Mouse (Mus musculus): ENCODE measurements around the gene Slc35f1. TPM values are rescaled to one million over a fixed set of nuclear protein-coding genes. Genes with fewer than 3 reads are reported as not detected.
A peak's percentile ranks its signal among the peaks of the same experiment; 100 is the strongest.

Slc35f1 gene
- polyA plus RNA-seq, 1 experiment from 2014 or later, result 22.1 TPM

GRCm38 (mm10) chr10:52742671-52743379, 52.5 kb downstream of the Slc35f1 start:
- Histone ChIP-seq H3K4me2 (replicated peaks) (peak overlapping the region; percentile 44), H3K4me3 (peak overlapping the region; percentile 6), H3K27ac (peak overlapping the region; percentile 79), H3K27me3 (no peaks in the 10 kb centered on the region), H3K9ac (no peak overlapping the region; the same call in 1 of the 2 replicates), H3K9me3 (replicated peaks) (no peaks in the 10 kb centered on the region), H3K4me1 (peaks cover 16% of the 10 kb centered on the region), H3K36me3 (no peaks in the 10 kb centered on the region)
- WGBS, result 3% methylated on average over 10 of the region's 10 CpGs
- ATAC-seq (ENCODE audit: low FRiP score), result peak; percentile 99

- Histone ChIP-seq H3K4me3 (no peak overlapping the region), H3K9ac (no peak overlapping the region), H3K4me1 (peaks cover 21% of the 10 kb centered on the region), H3K9me3 (replicated peaks) (no peaks in the 10 kb centered on the region), H3K4me2 (replicated peaks) (no peak overlapping the region), H3K27me3 (no peaks in the 10 kb centered on the region), H3K27ac (peak overlapping the region; percentile 79; the same call in 1 of the 2 replicates), H3K36me3 (no peaks in the 10 kb centered on the region)
- ATAC-seq (ENCODE audit: low FRiP score), result no peak
- WGBS, result 78% methylated on average over 3 of the region's 3 CpGs
These were observed 53.5 kb downstream of the Slc35f1 start for GRCm38 (mm10) chr10:52743831-52744230.

- Histone ChIP-seq H3K4me3 (no peak overlapping the region), H3K9ac (no peak overlapping the region), H3K9me3 (replicated peaks) (no peaks in the 10 kb centered on the region), H3K27me3 (no peaks in the 10 kb centered on the region), H3K27ac (no peak overlapping the region), H3K4me1 (peaks cover 14% of the 10 kb centered on the region), H3K4me2 (replicated peaks) (no peak overlapping the region), H3K36me3 (no peaks in the 10 kb centered on the region)
- WGBS, result 52% methylated on average over 4 of the region's 4 CpGs
- ATAC-seq (ENCODE audit: low FRiP score), result peak; percentile 77
These were observed 57.8 kb downstream of the Slc35f1 start for GRCm38 (mm10) chr10:52748028-52748597.

- H3K9me3 ChIP-seq (replicated peaks), result no peaks in the 10 kb centered on the region
- no peaks in the 10 kb centered on the region for H3K36me3 ChIP-seq
- no peaks in the 10 kb centered on the region for H3K27me3 ChIP-seq
- ATAC-seq (ENCODE audit: low FRiP score), result no peak
- no peak overlapping the region for H3K27ac ChIP-seq
- no peak overlapping the region for H3K9ac ChIP-seq
- no peaks in the 10 kb centered on the region for H3K4me1 ChIP-seq
- no peak overlapping the region for H3K4me3 ChIP-seq
- H3K4me2 ChIP-seq (replicated peaks), result no peak overlapping the region
- 59% methylated on average over 13 of the region's 13 CpGs for WGBS
These were observed 65.8 kb downstream of the Slc35f1 start for GRCm38 (mm10) chr10:52755949-52756679.

- Histone ChIP-seq H3K27me3 (no peaks in the 10 kb centered on the region), H3K9me3 (replicated peaks) (no peaks in the 10 kb centered on the region), H3K4me3 (no peak overlapping the region), H3K27ac (no peak overlapping the region), H3K9ac (no peak overlapping the region), H3K4me2 (replicated peaks) (no peak overlapping the region), H3K36me3 (no peaks in the 10 kb centered on the region), H3K4me1 (no peaks in the 10 kb centered on the region)
- WGBS, result 81% methylated on average over 4 of the region's 4 CpGs
- ATAC-seq (ENCODE audit: low FRiP score), result no peak
These were observed 67.3 kb downstream of the Slc35f1 start for GRCm38 (mm10) chr10:52757496-52758260.

GRCm38 (mm10) chr10:52758589-52758988, 68.3 kb downstream of the Slc35f1 start:
- no peak overlapping the region for H3K4me2 ChIP-seq (replicated peaks)
- ATAC-seq (ENCODE audit: low FRiP score), result peak; percentile 40; the same call in 1 of the 2 replicates
- no peaks in the 10 kb centered on the region for H3K4me1 ChIP-seq
- H3K27ac ChIP-seq, result no peak overlapping the region
- no peaks in the 10 kb centered on the region for H3K27me3 ChIP-seq
- WGBS, result 41% methylated on average over 4 of the region's 4 CpGs
- H3K4me3 ChIP-seq, result no peak overlapping the region
- H3K9me3 ChIP-seq (replicated peaks), result no peaks in the 10 kb centered on the region
- no peak overlapping the region for H3K9ac ChIP-seq
- H3K36me3 ChIP-seq, result no peaks in the 10 kb centered on the region

- WGBS, result 95% methylated on average over 1 of the region's 1 CpGs
- no peaks in the 10 kb centered on the region for H3K36me3 ChIP-seq
- H3K9me3 ChIP-seq (replicated peaks), result no peaks in the 10 kb centered on the region
- no peaks in the 10 kb centered on the region for H3K4me1 ChIP-seq
- no peak for ATAC-seq (ENCODE audit: low FRiP score)
- no peak overlapping the region for H3K4me3 ChIP-seq
- H3K27me3 ChIP-seq, result no peaks in the 10 kb centered on the region
- no peak overlapping the region for H3K4me2 ChIP-seq (replicated peaks)
- no peak overlapping the region for H3K9ac ChIP-seq
- no peak overlapping the region for H3K27ac ChIP-seq
These were observed 70.2 kb downstream of the Slc35f1 start for GRCm38 (mm10) chr10:52760527-52760926.

GRCm38 (mm10) chr10:52779926-52780485, 89.7 kb downstream of the Slc35f1 start:
- Histone ChIP-seq H3K9me3 (replicated peaks) (0 out of 2 replicates have a peak, but pooled peaks cover 2% of the 10 kb centered on the region), H3K27ac (no peak overlapping the region), H3K36me3 (no peaks in the 10 kb centered on the region), H3K27me3 (no peaks in the 10 kb centered on the region), H3K4me2 (replicated peaks) (no peak overlapping the region), H3K9ac (no peak overlapping the region), H3K4me3 (no peak overlapping the region), H3K4me1 (no peaks in the 10 kb centered on the region)
- ATAC-seq (ENCODE audit: low FRiP score), result peak; percentile 43; the same call in 1 of the 2 replicates
- WGBS, result 49% methylated on average over 4 of the region's 4 CpGs

GRCm38 (mm10) chr10:52787075-52787474, 96.7 kb downstream of the Slc35f1 start:
- no peak for ATAC-seq (ENCODE audit: low FRiP score)
- Histone ChIP-seq H3K4me1 (0 out of 2 replicates have a peak, but pooled peaks cover 3% of the 10 kb centered on the region), H3K9ac (no peak overlapping the region), H3K4me3 (no peak overlapping the region), H3K27me3 (no peaks in the 10 kb centered on the region), H3K4me2 (replicated peaks) (no peak overlapping the region), H3K27ac (no peak overlapping the region), H3K36me3 (no peaks in the 10 kb centered on the region), H3K9me3 (replicated peaks) (no peaks in the 10 kb centered on the region)
- WGBS, result 70% methylated on average over 2 of the region's 2 CpGs

GRCm38 (mm10) chr10:52791560-52791959, 101.2 kb downstream of the Slc35f1 start:
- H3K4me3 ChIP-seq, result no peak overlapping the region
- 0 out of 2 replicates have a peak, but pooled peaks cover 3% of the 10 kb centered on the region for H3K4me1 ChIP-seq
- H3K9me3 ChIP-seq (replicated peaks), result no peaks in the 10 kb centered on the region
- H3K27ac ChIP-seq, result no peak overlapping the region
- H3K9ac ChIP-seq, result no peak overlapping the region
- WGBS, result 54% methylated on average over 6 of the region's 6 CpGs
- no peaks in the 10 kb centered on the region for H3K27me3 ChIP-seq
- ATAC-seq (ENCODE audit: low FRiP score), result no peak
- H3K36me3 ChIP-seq, result no peaks in the 10 kb centered on the region
- no peak overlapping the region for H3K4me2 ChIP-seq (replicated peaks)

GRCm38 (mm10) chr10:52797454-52797853, 107.1 kb downstream of the Slc35f1 start:
- H3K27me3 ChIP-seq, result no peaks in the 10 kb centered on the region
- no peak overlapping the region for H3K9ac ChIP-seq
- ATAC-seq (ENCODE audit: low FRiP score), result no peak
- no peak overlapping the region for H3K27ac ChIP-seq
- no peaks in the 10 kb centered on the region for H3K9me3 ChIP-seq (replicated peaks)
- no peaks in the 10 kb centered on the region for H3K4me1 ChIP-seq
- H3K36me3 ChIP-seq, result no peaks in the 10 kb centered on the region
- no peak overlapping the region for H3K4me3 ChIP-seq
- no peak overlapping the region for H3K4me2 ChIP-seq (replicated peaks)
- 33% methylated on average over 4 of the region's 4 CpGs for WGBS

Measured in hindbrain, embryonic 12.5 days (tissue).